Mouse (Mus musculus): ENCODE data around the gene Zfp566.
"Not testable (repeated sequence)": the region's sequence is repeated elsewhere in the genome, so short reads cannot be mapped to it uniquely, and the experiment has no call there.

Zfp566 gene

DNA sequence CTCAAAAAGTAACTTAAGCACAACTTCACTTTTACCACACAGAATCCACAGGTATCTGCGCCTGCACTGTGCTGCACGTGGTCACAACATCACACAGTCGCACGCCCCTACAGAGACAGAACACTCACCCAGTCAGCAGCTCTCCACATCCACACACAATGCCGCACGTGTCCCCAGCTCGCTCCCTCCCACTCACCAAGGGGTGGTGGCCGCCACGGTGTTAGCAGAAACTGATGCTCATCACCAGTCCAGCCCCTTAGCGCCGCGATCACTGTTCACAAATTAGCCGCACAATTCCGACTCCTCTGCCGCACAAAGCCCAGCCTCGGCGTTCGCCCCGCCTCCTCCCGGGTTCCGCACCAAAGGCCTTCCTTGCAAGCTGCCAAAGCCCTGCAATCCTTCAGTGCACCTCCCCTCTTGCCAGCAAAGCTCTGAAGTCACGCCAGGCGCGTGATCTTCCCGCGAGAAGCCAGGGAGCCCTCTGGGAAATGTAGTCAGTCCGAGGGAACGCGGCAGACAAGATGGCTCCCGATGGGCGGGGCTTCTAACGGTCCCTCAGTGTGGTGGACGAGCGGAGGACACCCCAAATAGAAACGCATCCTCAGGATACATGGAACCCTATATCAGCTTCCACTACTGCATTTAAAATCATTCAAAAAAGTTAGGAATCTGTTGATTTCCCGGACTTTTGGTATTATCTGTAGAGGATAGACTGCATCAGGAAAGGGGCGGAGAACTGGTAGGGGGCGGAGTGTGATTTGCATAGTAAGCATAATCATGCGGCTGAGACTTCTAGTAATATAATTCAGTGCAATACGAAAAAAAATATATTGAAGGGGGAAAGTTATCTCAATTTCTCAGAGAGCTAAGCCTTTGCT, at the start of gene Zfp566, which contains the start of gene Gm26920:
Gene Zfp566 (minus strand): TSS at position 436 of the 878 bp plus-strand sequence.
Gene Gm26920 (minus strand): TSS at position 319 of the 878 bp plus-strand sequence.
- peak; percentile 98 for DNase-seq (ENCODE audit: low read depth, low spot score)

- no peak for DNase-seq (ENCODE audit: low read depth, low spot score)
These were observed 46.5 kb upstream of the Zfp566 start for GRCm38 (mm10) chr7:30136826-30137225.

DNA sequence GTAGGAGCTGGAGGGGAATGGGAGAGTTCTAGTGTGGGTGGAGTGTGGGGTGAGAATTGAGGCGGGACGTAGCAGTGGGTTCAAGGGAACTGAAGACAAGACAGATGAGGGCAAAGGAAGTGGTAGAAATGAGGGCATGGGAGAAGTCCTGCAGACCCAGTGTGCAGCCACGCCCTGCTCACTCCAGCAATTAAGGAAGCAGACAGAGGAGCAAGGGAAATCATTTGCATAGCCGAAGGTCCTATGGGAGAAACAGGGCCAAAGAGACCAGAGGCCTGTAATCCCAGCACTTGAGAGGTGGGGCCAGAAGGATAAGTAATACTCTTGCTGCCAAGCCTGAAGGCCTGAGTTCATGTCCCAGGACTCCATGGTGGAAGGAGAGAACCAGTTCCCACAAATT, 42.1 kb upstream of the Zfp566 start:
- DNase-seq (ENCODE audit: low read depth, low spot score): no peak

DNA sequence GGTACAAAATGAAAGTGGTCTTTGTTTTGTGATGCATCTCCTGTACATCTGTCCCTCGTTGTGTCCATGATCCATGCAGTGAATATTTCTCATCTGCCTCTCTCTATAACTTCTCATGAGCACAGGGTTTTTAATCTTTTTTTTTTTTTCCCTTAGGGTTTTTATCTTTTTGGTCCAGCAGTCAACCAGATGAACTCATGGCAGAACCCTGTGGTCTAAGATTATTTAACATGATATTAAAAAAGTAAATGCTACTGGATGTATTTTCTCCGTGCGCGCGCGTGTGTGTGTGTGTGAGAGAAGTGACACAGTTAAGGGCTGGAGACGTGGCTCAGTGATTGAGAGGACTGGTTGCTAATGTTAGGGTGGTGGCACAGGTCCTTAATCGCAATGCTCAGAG, 39.6 kb upstream of the Zfp566 start:
- no peak for DNase-seq (ENCODE audit: low read depth, low spot score)

- DNase-seq (ENCODE audit: low read depth, low spot score): peak; percentile 13
These were observed 31.8 kb upstream of the Zfp566 start for GRCm38 (mm10) chr7:30122188-30122530.

GRCm38 (mm10) chr7:30121308-30122187, 31.2 kb upstream of the Zfp566 start, which contains the start of gene Zfp382:
Zfp382 (plus strand) TSS chr7:30121942.
- peak; percentile 85 for DNase-seq (ENCODE audit: low read depth, low spot score)

GRCm38 (mm10) chr7:30117935-30118334, 27.6 kb upstream of the Zfp566 start:
- not testable (repeated sequence) for DNase-seq (ENCODE audit: low read depth, low spot score)

DNA sequence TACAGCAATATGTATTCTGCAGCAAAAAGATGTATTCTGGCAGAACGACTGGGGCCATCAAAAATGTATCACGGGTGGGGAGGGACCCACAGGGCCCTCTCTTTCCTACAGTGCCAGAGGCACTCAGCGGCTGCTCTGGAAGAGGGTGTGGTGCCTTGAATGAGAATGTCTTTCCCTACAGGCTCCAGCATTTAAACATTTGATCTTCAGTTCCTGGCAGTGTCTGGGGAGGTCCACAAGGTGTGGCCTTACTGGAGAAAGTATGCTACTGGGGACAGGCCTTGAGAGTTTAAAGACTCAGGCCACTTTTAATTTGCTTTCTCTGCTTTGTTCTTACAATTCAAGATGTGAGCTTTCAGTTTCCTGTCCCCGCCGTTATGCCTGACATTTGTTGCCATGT, 25.7 kb upstream of the Zfp566 start:
- DNase-seq (ENCODE audit: low read depth, low spot score): no peak

DNA sequence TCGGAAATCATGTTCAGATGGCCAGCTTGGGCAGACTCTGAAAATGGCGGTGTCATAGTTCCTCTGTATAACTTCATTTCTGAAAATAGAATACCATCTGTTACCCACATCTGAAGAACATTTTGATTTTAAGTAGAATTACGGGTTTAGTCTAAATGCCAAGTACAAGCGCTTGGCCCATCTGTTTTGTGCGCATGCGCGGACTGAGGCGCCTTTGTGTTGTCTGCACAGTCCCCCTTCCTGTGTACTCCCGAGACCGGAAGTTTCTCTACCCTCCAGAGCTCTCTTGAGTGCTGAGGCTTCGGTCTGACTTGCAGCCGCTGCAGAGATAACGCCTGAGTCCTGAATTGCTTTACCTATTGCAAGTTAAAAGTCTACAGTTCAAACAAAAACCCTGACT, 9.0 kb upstream of the Zfp566 start:
- DNase-seq (ENCODE audit: low read depth, low spot score): no peak

DNA sequence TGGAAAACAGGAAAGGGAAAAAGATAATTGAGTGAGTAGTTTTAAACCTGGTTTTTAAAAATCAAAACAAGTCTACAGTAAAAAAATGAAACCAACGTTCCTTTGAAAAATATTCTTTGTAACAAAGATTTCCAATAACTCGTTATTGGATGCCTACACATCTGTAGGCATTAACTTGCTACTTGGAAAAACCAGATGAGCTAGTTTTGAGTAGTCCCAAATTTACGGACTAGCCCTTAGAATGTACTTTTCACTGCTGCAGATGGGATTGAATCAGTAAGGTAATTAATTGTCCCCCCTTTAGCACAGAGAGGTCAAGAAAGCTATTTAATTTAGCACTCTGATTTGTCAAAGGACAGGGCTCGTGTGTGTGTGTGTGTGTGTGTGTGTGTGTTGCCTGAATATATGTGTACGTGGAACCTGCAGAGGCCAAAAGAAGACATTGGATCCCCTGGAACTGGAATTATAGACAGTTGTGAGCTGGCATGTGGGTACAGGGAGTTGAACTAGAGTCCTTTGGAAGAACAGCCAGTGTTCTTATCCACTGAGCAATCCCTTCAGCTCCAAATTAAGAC, 5.3 kb upstream of the Zfp566 start:
- no peak for DNase-seq (ENCODE audit: low read depth, low spot score)

GRCm38 (mm10) chr7:30094646-30095429, 4.5 kb upstream of the Zfp566 start, which contains the start of gene Zfp260:
Zfp260 (plus strand) TSS chr7:30094777.
- peak; percentile 96 for DNase-seq (ENCODE audit: low read depth, low spot score)

GRCm38 (mm10) chr7:30093918-30094415, 3.6 kb upstream of the Zfp566 start:
- no peak for DNase-seq (ENCODE audit: low read depth, low spot score)

DNA sequence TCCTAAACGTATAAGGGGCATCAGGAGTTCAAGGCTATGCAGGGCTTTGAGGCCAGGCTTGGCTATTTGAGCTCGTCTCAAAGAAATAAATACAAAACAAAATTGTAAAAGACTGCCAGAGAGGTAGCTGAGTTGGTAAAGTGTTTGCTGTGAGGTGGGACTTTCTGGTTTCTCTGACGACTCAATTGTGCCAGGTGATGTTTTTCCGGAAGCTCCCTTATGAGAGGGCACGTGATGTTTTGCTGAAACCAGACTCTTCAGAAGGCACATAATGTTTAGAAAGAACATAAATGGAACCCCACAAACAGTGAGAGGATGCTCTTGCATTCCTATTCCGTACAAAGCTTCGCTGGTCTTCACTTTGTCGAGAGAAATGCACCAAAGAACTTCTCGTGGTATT, 2.3 kb upstream of the Zfp566 start:
- DNase-seq (ENCODE audit: low read depth, low spot score): no peak

GRCm38 (mm10) chr7:30090970-30091585, 751 bp upstream of the Zfp566 start:
- no peak for DNase-seq (ENCODE audit: low read depth, low spot score)

- no peak for DNase-seq (ENCODE audit: low read depth, low spot score)
These were observed 922 bp downstream of the Zfp566 start for GRCm38 (mm10) chr7:30089405-30089804.

GRCm38 (mm10) chr7:30086524-30086923, 3.8 kb downstream of the Zfp566 start:
- DNase-seq (ENCODE audit: low read depth, low spot score): no peak

GRCm38 (mm10) chr7:30072146-30073028, 17.9 kb downstream of the Zfp566 start, which contains the start of gene Zfp82:
Zfp82 (minus strand) TSS chr7:30072900.
- peak; percentile 90 for DNase-seq (ENCODE audit: low read depth, low spot score)

DNA sequence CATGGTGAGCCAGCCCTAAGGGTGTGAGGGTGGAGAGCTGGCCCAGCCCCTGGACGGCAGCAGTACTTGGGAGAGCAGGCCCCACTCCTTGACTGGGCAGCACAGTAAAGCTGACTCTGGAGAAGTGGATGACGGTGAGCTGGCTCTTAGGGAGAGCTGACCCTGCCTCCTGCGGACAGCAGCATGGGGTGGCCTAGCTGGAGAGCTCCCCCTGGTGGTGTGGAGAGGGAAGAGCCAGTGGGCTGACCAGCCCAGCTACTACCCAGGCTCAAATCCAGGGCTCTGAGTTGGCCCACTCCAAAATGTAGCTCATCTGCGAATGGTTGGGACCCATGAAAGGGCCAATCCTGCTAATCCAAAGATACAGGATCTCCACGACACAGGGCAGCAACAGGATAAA, 25.7 kb downstream of the Zfp566 start:
- DNase-seq (ENCODE audit: low read depth, low spot score): no peak

DNA sequence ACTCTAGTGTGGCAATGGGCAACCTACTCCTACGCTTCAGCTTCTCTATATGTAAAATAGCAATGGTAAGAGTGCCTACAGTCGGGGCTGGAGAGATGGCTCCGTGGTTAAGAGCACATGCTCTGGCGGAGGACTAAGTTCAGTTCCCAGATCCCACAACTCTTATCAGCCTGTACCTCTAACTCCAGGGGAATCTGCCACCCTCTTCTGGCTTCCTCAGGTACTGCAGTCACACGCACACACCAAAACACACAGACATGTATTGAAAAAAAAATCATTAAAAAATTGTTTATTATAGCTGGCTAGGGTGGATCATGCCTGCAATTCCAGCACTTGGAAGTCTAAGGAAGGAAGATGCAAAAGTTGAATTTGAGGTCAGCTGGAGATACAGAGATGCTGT, 27.8 kb downstream of the Zfp566 start:
- DNase-seq (ENCODE audit: low read depth, low spot score): peak; percentile 14

Data from forelimb bud, embryonic 11.5 days (tissue).